Mouse (Mus musculus) lung, postnatal 0 days (tissue): ENCODE measurements around the gene Orai1.

Experiments
- CTCF ChIP-seq: IDR thresholded peaks from 2 replicates; pipeline ENCODE4 v1.5.1; 2016; ENCODE audit warnings: antibody characterized with exemption, mild to moderate bottlenecking
- EP300 ChIP-seq: IDR thresholded peaks from 2 replicates; pipeline ENCODE4 v1.6.1; 2016; ENCODE audit warnings: antibody characterized with exemption, mild to moderate bottlenecking, control low read depth

DNA sequence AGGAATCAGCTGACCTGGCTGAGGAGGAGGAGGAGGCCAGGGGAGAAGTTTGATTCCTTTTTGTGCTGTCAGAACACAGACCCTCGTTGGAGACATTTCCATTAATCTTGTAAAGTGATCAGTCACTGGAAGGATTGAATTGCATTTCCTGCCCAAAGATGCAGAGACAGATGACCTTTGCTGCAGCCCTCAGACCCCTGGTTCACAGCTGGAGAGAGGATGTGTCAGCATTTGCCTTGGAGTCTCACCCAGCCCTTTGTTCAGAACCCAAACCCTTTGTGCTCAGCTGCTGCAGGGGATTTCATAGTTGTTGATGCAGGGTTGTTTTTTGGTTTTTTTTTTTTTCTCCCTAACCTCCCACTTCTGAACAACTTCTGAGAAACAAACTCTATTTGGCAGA is 20.0 kb upstream of the Orai1 start:
- TF ChIP-seq CTCF, result no peak
- TF ChIP-seq EP300, result no peak
